Mouse (Mus musculus) C2C12 (cell line): ENCODE results near the gene Itga7.

Experiments used
- CEBPB ChIP-seq: IDR thresholded peaks from one replicate; pipeline ENCODE4 v1.6.1; 2011; ENCODE audit warnings: low read depth, mild to moderate bottlenecking, control low read depth, moderate library complexity
- CTCF ChIP-seq: IDR thresholded peaks from one replicate; pipeline ENCODE4 v1.5.1; 2011; ENCODE audit not compliant: control insufficient read depth, insufficient read depth, insufficient read length
- MAX ChIP-seq: IDR thresholded peaks from one replicate; pipeline ENCODE4 v1.6.1; 2011; ENCODE audit warnings: mild to moderate bottlenecking, control low read depth
- MYOG ChIP-seq: IDR thresholded peaks from one replicate; pipeline ENCODE4 v1.6.1; 2011; ENCODE audit not compliant: control insufficient read depth, insufficient read length; ENCODE audit errors: extremely low read depth
- USF1 ChIP-seq: IDR thresholded peaks from one replicate; pipeline ENCODE4 v1.6.1; 2011; ENCODE audit warnings: low read depth, mild to moderate bottlenecking, control low read depth, moderate library complexity

DNA sequence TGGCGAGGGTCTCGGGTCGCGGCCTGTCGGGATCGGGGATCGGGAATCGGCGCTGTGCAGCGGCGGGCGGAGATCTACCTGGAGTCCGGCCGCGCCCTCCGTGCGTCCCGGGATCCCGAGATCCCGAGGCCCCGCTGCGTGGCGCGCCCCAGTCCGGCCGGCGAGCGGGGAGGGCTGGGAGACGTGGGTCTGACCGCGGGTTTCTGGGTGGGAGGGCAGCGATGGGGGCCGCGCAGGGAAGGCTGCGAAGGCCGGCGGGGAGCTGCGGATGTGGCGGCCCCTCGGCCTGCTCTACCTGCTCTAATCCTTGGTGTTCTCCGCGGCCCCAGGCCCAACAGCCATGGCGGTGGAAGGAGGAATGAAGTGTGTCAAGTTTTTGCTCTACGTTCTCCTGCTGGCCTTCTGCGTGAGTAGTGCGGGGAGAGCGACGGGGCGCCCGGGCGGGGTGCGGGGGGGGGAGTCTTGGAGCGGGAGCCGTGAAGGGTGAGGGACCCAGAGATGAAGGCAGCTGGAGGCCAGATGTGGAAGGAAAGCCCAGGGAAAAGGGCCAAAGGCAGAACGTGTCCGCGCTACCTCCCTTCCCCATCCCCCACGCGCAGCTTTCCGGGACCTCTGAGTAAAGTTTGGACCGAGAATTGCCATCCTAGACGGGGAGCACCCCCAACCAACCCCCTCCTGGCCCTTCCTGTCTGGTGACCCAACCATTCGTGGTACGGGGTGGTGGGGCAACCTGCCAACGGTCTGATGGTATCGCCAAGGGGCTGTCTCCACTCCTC is 23.4 kb upstream of the Itga7 start:
- TF ChIP-seq CTCF (no peak), CEBPB (no peak), MAX (peak; percentile 18), MYOG (no peak), USF1 (no peak)
